Mouse (Mus musculus) C2C12 (cell line): ENCODE measurements around the gene Cpm. TPM values are rescaled to one million over a fixed set of nuclear protein-coding genes. Genes with fewer than 3 reads are reported as not detected.
"Not testable (repeated sequence)": the region's sequence is repeated elsewhere in the genome, so short reads cannot be mapped to it uniquely, and the experiment has no call there.

Experiments
- H3K27me3 ChIP-seq: one replicate; pipeline ENCODE4 v1.6.1; 2011; ENCODE audit not compliant: control insufficient read depth, insufficient read depth, insufficient read length
- H3K36me3 ChIP-seq: one replicate; pipeline ENCODE4 v1.6.1; 2011; ENCODE audit not compliant: control insufficient read depth, insufficient read depth
- H3K4me3 ChIP-seq: one replicate; pipeline ENCODE4 v1.5.1; 2011; ENCODE audit warnings: mild to moderate bottlenecking, control low read depth; ENCODE audit not compliant: poor library complexity, insufficient read depth, severe bottlenecking
- H3K79me2 ChIP-seq: one replicate; pipeline ENCODE4 v1.6.1; 2011; ENCODE audit not compliant: control insufficient read depth, insufficient read depth
- H3K79me3 ChIP-seq: one replicate; pipeline ENCODE4 v1.6.1; 2011; ENCODE audit warnings: low read depth, control low read depth
- H3ac ChIP-seq: one replicate; pipeline ENCODE3; 2011; ENCODE audit warnings: low read depth; ENCODE audit not compliant: control insufficient read depth, insufficient read length
- CEBPB ChIP-seq: IDR thresholded peaks from one replicate; pipeline ENCODE4 v1.6.1; 2011; ENCODE audit warnings: low read depth, mild to moderate bottlenecking, control low read depth, moderate library complexity
- CTCF ChIP-seq: IDR thresholded peaks from one replicate; pipeline ENCODE4 v1.5.1; 2011; ENCODE audit not compliant: control insufficient read depth, insufficient read depth, insufficient read length
- FOSL1 ChIP-seq: IDR thresholded peaks from one replicate; pipeline ENCODE4 v1.8.0; 2011; ENCODE audit warnings: mild to moderate bottlenecking, low read length; ENCODE audit not compliant: poor library complexity, insufficient read depth, severe bottlenecking
- MAX ChIP-seq: IDR thresholded peaks from one replicate; pipeline ENCODE4 v1.6.1; 2011; ENCODE audit warnings: mild to moderate bottlenecking, control low read depth
- MYOD1 ChIP-seq: IDR thresholded peaks from one replicate; pipeline ENCODE4 v1.6.1; 2011; ENCODE audit warnings: low read depth; ENCODE audit not compliant: control insufficient read depth, insufficient read length
- MYOG ChIP-seq: IDR thresholded peaks from one replicate; pipeline ENCODE4 v1.6.1; 2011; ENCODE audit not compliant: control insufficient read depth, insufficient read length; ENCODE audit errors: extremely low read depth
- USF1 ChIP-seq: IDR thresholded peaks from one replicate; pipeline ENCODE4 v1.6.1; 2011; ENCODE audit warnings: low read depth, mild to moderate bottlenecking, control low read depth, moderate library complexity
- polyA plus RNA-seq: library from polyadenylated mRNA; unstranded; fragments of >200 nt; fragmentation: generic; extraction: Trizol; gene quantifications from one replicate; pipeline ENCODE4 v1.2.1, GENCODE M21; 2012; ENCODE audit warnings: missing spikeins

Cpm gene
- polyA plus RNA-seq, 1 experiment = 0.06 TPM

DNA sequence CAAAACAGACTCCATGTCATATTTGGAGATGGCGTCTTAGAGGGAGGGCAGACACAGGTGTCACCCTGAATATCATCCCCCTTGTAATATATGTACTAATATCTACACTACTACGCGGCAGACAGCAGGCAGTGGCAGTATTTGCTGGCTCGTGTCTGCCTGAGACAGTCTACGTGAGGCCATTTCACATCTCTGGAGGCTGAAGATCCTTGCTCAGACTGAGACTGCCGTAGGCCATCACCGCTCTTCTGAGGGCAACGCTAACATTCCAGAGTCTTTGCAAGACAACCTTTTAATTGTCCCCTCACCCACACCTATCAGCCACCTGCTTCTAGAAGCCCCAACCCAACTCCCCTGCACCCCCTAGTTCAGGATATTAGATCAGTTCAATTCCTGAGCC is 84.2 kb downstream of the Cpm start:
- H3K79me2 ChIP-seq = peaks cover 26% of the 10 kb centered on the region
- TF ChIP-seq FOSL1 = no peak
- TF ChIP-seq MYOD1 = no peak
- no peak for TF ChIP-seq MYOG
- no peak for TF ChIP-seq CEBPB
- TF ChIP-seq USF1 = no peak
- TF ChIP-seq CTCF = no peak
- TF ChIP-seq MAX = no peak
- H3K79me3 ChIP-seq = peaks cover 15% of the 10 kb centered on the region
- no peak overlapping the region for H3K4me3 ChIP-seq
- no peaks in the 10 kb centered on the region for H3K27me3 ChIP-seq
- no peak overlapping the region for H3ac ChIP-seq
- H3K36me3 ChIP-seq = peaks cover 11% of the 10 kb centered on the region

DNA sequence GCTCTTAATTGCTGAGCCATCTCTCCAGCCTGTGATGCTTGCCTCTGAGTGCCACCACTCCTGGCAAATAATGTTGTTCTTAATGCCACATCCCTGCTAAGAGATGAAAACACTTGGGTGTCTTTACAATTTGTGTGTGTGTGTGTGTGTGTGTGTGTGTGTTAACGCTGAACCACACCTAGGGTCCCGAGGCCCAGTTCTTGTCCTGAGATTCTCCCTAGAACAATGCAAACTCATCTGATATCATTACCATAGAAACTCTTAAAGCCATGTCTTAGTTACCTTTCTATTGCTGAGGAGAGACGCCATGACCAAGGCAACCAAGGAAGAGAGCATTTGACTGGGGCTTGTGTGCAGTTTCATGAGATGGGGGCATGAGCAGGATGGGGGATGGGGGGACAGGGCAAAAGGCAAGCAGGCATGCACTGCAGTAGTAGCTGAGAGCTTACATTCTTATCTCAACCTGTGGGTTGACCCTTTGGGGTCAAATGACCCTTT is 84.8 kb downstream of the Cpm start:
- Histone ChIP-seq H3K79me2 (peaks cover 20% of the 10 kb centered on the region), H3K36me3 (peaks cover 5% of the 10 kb centered on the region), H3K4me3 (no peak overlapping the region), H3K27me3 (no peaks in the 10 kb centered on the region), H3K79me3 (peaks cover 9% of the 10 kb centered on the region), H3ac (no peak overlapping the region)
- no peak for TF ChIP-seq FOSL1
- TF ChIP-seq MYOG = no peak
- no peak for TF ChIP-seq CEBPB
- no peak for TF ChIP-seq CTCF
- no peak for TF ChIP-seq USF1

DNA sequence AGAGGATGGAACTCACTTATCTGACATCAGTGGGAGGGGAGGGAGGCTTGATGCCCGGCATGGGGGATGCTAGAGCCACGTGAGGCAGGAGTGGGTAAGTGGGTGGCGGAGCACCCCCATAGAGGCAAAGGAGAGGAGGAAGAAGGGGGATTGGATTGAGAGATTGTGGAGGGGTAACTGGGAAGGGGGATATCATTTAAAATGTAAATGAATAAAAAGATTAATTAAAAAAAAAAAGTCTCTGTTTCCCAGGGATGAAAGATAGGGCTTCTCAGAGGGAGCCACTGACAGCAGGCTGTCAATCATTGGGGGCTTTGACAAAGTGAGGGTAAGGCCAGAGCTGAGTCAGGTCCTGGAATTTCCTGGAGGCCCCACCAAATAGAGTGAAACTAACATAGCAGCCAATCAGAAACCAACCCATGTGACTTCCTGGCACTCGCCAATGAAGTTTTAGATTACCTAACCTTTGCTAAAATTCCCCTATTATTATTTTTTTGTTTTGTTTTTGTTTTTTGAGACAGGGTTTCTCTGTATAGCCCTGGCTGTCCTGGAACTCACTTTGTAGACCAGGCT is 85.7 kb downstream of the Cpm start:
- H3ac ChIP-seq = no peak overlapping the region
- TF ChIP-seq CEBPB (no peak), USF1 (peak; percentile 27), MAX (no peak), MYOG (no peak)
- H3K4me3 ChIP-seq = no peak overlapping the region
- H3K36me3 ChIP-seq = no peaks in the 10 kb centered on the region
- H3K79me3 ChIP-seq = no peaks in the 10 kb centered on the region
- H3K79me2 ChIP-seq = peaks cover 11% of the 10 kb centered on the region
- H3K27me3 ChIP-seq = no peaks in the 10 kb centered on the region

- H3K79me3 ChIP-seq, H3K4me3 ChIP-seq, H3K36me3 ChIP-seq, H3K27me3 ChIP-seq, H3K79me2 ChIP-seq, H3ac ChIP-seq: not testable (repeated sequence)
Measured at GRCm38 (mm10) chr10:117715654-117716053, 86.4 kb downstream of the Cpm start.

DNA sequence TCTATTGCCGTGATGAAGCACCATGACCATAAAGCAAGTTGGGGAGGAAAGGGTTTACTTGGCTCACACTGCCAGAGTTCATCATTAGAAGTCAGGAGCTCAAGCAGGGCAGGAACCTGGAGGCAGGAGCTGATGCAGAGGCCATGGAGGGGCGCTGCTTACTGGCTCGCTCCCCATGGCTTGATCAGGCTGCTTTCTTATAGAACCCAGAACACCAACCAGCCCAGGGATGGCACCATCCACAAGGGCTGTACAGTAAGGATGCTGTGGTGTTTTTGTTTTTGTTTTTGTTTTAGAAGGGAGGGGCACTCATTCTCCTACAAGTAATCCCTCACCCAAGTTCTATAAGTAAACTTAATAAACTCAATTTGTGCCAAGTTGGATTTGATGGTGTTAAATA is 87.4 kb downstream of the Cpm start:
- Histone ChIP-seq H3K4me3 (no peak overlapping the region), H3K27me3 (no peaks in the 10 kb centered on the region), H3ac (no peak overlapping the region), H3K79me2 (no peaks in the 10 kb centered on the region), H3K79me3 (no peaks in the 10 kb centered on the region), H3K36me3 (no peaks in the 10 kb centered on the region)
- TF ChIP-seq MAX (no peak), CTCF (no peak), MYOG (no peak), MYOD1 (no peak), USF1 (no peak), FOSL1 (no peak), CEBPB (no peak)

- H3K79me2 ChIP-seq = no peaks in the 10 kb centered on the region
- H3K79me3 ChIP-seq = no peaks in the 10 kb centered on the region
- H3ac ChIP-seq = no peak overlapping the region
- no peaks in the 10 kb centered on the region for H3K27me3 ChIP-seq
- TF ChIP-seq MYOG = no peak
- TF ChIP-seq FOSL1 = peak; percentile 90
- H3K4me3 ChIP-seq = no peak overlapping the region
- no peaks in the 10 kb centered on the region for H3K36me3 ChIP-seq
Measured at GRCm38 (mm10) chr10:117717583-117717982, 88.3 kb downstream of the Cpm start.
